Mouse (Mus musculus): ENCODE data around the gene Cux1.

GRCm38 (mm10) chr5:136217004-136217665 lies 350.2 kb downstream of the Cux1 start:
- no peak for TF ChIP-seq CTCF (conservative IDR thresholded peaks at IDR 0.05; ENCODE audit: insufficient read depth, insufficient read length, low read depth, low read length)
- TF ChIP-seq POLR2A (IDR thresholded peaks at IDR 0.05; ENCODE audit: low read depth, low read length), result no peak
